Comparison of ENCODE assay signal across 8 mouse cellular contexts in genomic region chr7:139246931-139247880, GRCm38 (mm10). TPM values are rescaled to one million over a fixed set of nuclear protein-coding genes. Genes with fewer than 3 reads are reported as not detected.
DNase-seq lines count a peak whose midpoint lies in the region; ATAC-seq and TF ChIP-seq lines count a peak whose summit lies in the region.

No protein-coding gene starts in this region.

- H3K4me3 ChIP-seq in forebrain, embryonic 11.5 days (ENCODE audit: low read depth, low read length), result peak overlapping the region; percentile 65
- H3K4me3 ChIP-seq in heart, embryonic 16.5 days (ENCODE audit: low read length), result peak overlapping the region; percentile 63
- peak overlapping the region; percentile 89 for H3K4me3 ChIP-seq in lung, adult 2 months (replicated peaks; ENCODE audit: extremely low read depth, low read depth, low read length)
- H3K4me3 ChIP-seq in neural tube, embryonic 15.5 days (replicated peaks), result peak overlapping the region; percentile 71

- peak; percentile 59 for ATAC-seq in forebrain, embryonic 11.5 days (replicated peaks; ENCODE audit: low FRiP score)
- peak; percentile 34 for ATAC-seq in heart, embryonic 16.5 days (replicated peaks; ENCODE audit: extremely low read depth, insufficient read depth, low FRiP score)
- ATAC-seq in neural tube, embryonic 15.5 days (ENCODE audit: low FRiP score), result peak; percentile 40; the same call in 1 of the 2 replicates

- peak; percentile 58 for DNase-seq in 3T3-L1 (ENCODE audit: low read depth, low spot score)
- peak; percentile 54 for DNase-seq in adrenal gland, postnatal 25 days
- DNase-seq in forebrain, embryonic 11.5 days (ENCODE audit: low spot score), result peak; percentile 65
- peak; percentile 50 to 74 for DNase-seq in kidney, postnatal 25 days
- peak; percentile 72 for DNase-seq in lung, adult 2 months
- DNase-seq in spleen, postnatal 4 days (ENCODE audit: low spot score in 2 of 2), result no peak

- peaks cover 6% of the 10 kb centered on the region; the same call in 1 of the 2 replicates for H3K4me1 ChIP-seq in forebrain, embryonic 11.5 days (replicated peaks; ENCODE audit: control insufficient read depth, insufficient read depth, low read length)
- H3K4me1 ChIP-seq in heart, embryonic 16.5 days (ENCODE audit: control insufficient read depth, insufficient read depth, low read length), result peaks cover 46% of the 10 kb centered on the region
- H3K4me1 ChIP-seq in lung, adult 2 months (ENCODE audit: control insufficient read depth, insufficient read depth, low read length), result peaks cover 32% of the 10 kb centered on the region
- peaks cover 54% of the 10 kb centered on the region for H3K4me1 ChIP-seq in neural tube, embryonic 15.5 days

- peaks cover 31% of the 10 kb centered on the region for H3K27me3 ChIP-seq in forebrain, embryonic 11.5 days (ENCODE audit: control insufficient read depth, insufficient read depth, low read length)
- no peaks in the 10 kb centered on the region for H3K27me3 ChIP-seq in heart, embryonic 16.5 days (ENCODE audit: control insufficient read depth, insufficient read depth, low read length)
- H3K27me3 ChIP-seq in neural tube, embryonic 15.5 days (replicated peaks), result peaks cover 14% of the 10 kb centered on the region

- no peaks in the 10 kb centered on the region for H3K9me3 ChIP-seq in forebrain, embryonic 11.5 days (ENCODE audit: control insufficient read depth, low read length)
- H3K9me3 ChIP-seq in heart, embryonic 16.5 days (replicated peaks; ENCODE audit: control insufficient read depth, low read length), result no peaks in the 10 kb centered on the region
- H3K9me3 ChIP-seq in neural tube, embryonic 15.5 days (replicated peaks), result no peaks in the 10 kb centered on the region

- WGBS in forebrain, embryonic 11.5 days, result 3% methylated on average over 38 of the region's 38 CpGs
- WGBS in heart, embryonic 16.5 days, result 10% methylated on average over 38 of the region's 38 CpGs
- WGBS in lung, adult 2 months, result 17% methylated on average over 38 of the region's 38 CpGs
- WGBS in neural tube, embryonic 15.5 days, result 4% methylated on average over 38 of the region's 38 CpGs

- no peak overlapping the region for H3K27ac ChIP-seq in forebrain, embryonic 11.5 days (ENCODE audit: low read depth, low read length)
- peak overlapping the region; percentile 88 for H3K27ac ChIP-seq in heart, embryonic 16.5 days (ENCODE audit: low read length)
- H3K27ac ChIP-seq in neural tube, embryonic 15.5 days (replicated peaks), result peak overlapping the region; percentile 68

- TF ChIP-seq POLR2A in lung, adult 2 months (IDR thresholded peaks at IDR 0.05; ENCODE audit: borderline replicate concordance, extremely low read depth, low read depth, low read length), result peak; percentile 53; the same call in 1 of the 2 replicates

- peak overlapping the region; percentile 75 for H3K9ac ChIP-seq in forebrain, embryonic 11.5 days (ENCODE audit: low read length)
- peak overlapping the region; percentile 83 for H3K9ac ChIP-seq in heart, embryonic 16.5 days (ENCODE audit: low read length)
- peak overlapping the region; percentile 76 for H3K9ac ChIP-seq in neural tube, embryonic 15.5 days (replicated peaks)

- H3K4me2 ChIP-seq in forebrain, embryonic 11.5 days (ENCODE audit: low read depth, low read length, severe bottlenecking), result peak overlapping the region; percentile 96
- peak overlapping the region; percentile 91 for H3K4me2 ChIP-seq in heart, embryonic 16.5 days (ENCODE audit: low read depth, low read length)
- peak overlapping the region; percentile 98 for H3K4me2 ChIP-seq in neural tube, embryonic 15.5 days

- TF ChIP-seq CTCF in lung, adult 2 months (IDR thresholded peaks at IDR 0.05; ENCODE audit: insufficient read depth, low read length), result no peak

- H3K36me3 ChIP-seq in forebrain, embryonic 11.5 days (ENCODE audit: control insufficient read depth, insufficient read depth, low read length), result no peaks in the 10 kb centered on the region
- no peaks in the 10 kb centered on the region for H3K36me3 ChIP-seq in heart, embryonic 16.5 days (ENCODE audit: control insufficient read depth, insufficient read depth)
- H3K36me3 ChIP-seq in neural tube, embryonic 15.5 days, result no peaks in the 10 kb centered on the region

RNA-seq across cellular contexts. Expression of gene Pwwp2b, which starts 1.1 kb away (rescaled TPM):
- 20.9 and 25.4 TPM in 2 replicates for total RNA-seq in adrenal gland, postnatal 25 days (2021)
- 3.6 and 4.2 TPM in 2 replicates for polyA plus RNA-seq in forebrain, embryonic 11.5 days (2014; fragmentation: Nextera tagmentation; extraction: Ambion mirVana)
- polyA plus RNA-seq in heart, embryonic 16.5 days (2015; fragmentation: Nextera tagmentation; extraction: Ambion mirVana), result 7.0 and 8.1 TPM in 2 replicates
- polyA plus RNA-seq in lung, adult 2 months (2012; rRNA removed), result 31.6 and 32.2 TPM in 2 replicates
- polyA plus RNA-seq in neural tube, embryonic 15.5 days (2015; fragmentation: Nextera tagmentation; extraction: Ambion mirVana), result 5.8 and 8.4 TPM in 2 replicates

RNA-seq across cellular contexts. Expression of gene Stk32c, which starts 34.1 kb away (rescaled TPM):
- total RNA-seq in adrenal gland, postnatal 25 days (2021), result 3.0 and 4.0 TPM in 2 replicates
- polyA plus RNA-seq in forebrain, embryonic 11.5 days (2014; fragmentation: Nextera tagmentation; extraction: Ambion mirVana), result 0.16 and 0.36 TPM in 2 replicates
- polyA plus RNA-seq in heart, embryonic 16.5 days (2015; fragmentation: Nextera tagmentation; extraction: Ambion mirVana), result 0.06 and 0.07 TPM in 2 replicates
- 1.5 and 1.9 TPM in 2 replicates for polyA plus RNA-seq in lung, adult 2 months (2012; rRNA removed)
- polyA plus RNA-seq in neural tube, embryonic 15.5 days (2015; fragmentation: Nextera tagmentation; extraction: Ambion mirVana), result 2.5 TPM in 2 replicates

RNA-seq across cellular contexts. Expression of gene Lrrc27, which starts 34.4 kb away (rescaled TPM):
- 5.8 and 6.3 TPM in 2 replicates for total RNA-seq in adrenal gland, postnatal 25 days (2021)
- polyA plus RNA-seq in forebrain, embryonic 11.5 days (2014; fragmentation: Nextera tagmentation; extraction: Ambion mirVana), result 6.3 and 6.7 TPM in 2 replicates
- polyA plus RNA-seq in heart, embryonic 16.5 days (2015; fragmentation: Nextera tagmentation; extraction: Ambion mirVana), result 2.8 and 4.1 TPM in 2 replicates
- polyA plus RNA-seq in lung, adult 2 months (2012; rRNA removed), result 3.7 and 6.9 TPM in 2 replicates
- polyA plus RNA-seq in neural tube, embryonic 15.5 days (2015; fragmentation: Nextera tagmentation; extraction: Ambion mirVana), result 4.4 and 5.1 TPM in 2 replicates

Comparison
In these comparisons a context has a peak if more than half of its experiments do, and no peak if none do; other contexts are left out.
1. DNase-seq: peak in 3T3-L1 (single experiment), adrenal gland, postnatal 25 days (single experiment), forebrain, embryonic 11.5 days (single experiment), kidney, postnatal 25 days (2 of 2) and lung, adult 2 months (single experiment); none in spleen, postnatal 4 days (0 of 2).
2. Peak in every context shown above with its lines, with median percentiles within 50 percentile points of each other: ATAC-seq, H3K4me2 ChIP-seq, H3K4me3 ChIP-seq and H3K9ac ChIP-seq.